Mouse (Mus musculus) limb, embryonic 15.5 days (tissue): ENCODE measurements around the gene Kirrel2. TPM values are rescaled to one million over a fixed set of nuclear protein-coding genes. Genes with fewer than 3 reads are reported as not detected.

ENCODE experiments used
- ATAC-seq: fragments of 200-750 bp; cut with Nextera tagmentation; 2 replicates; pipeline ENCODE4 v1.8.0; 2017; ENCODE audit warnings: low read depth, moderate TSS enrichment; ENCODE audit not compliant: insufficient number of reproducible peaks, low FRiP score, low TSS enrichment
- H3K27ac ChIP-seq: fragments of 300-500 bp; sonication (generic); 2 replicates; pipeline ENCODE4 v1.5.1; 2015; ENCODE audit warnings: moderate library complexity, mild to moderate bottlenecking, inconsistent platforms
- H3K27me3 ChIP-seq: fragments of 300-500 bp; sonication (generic); 2 replicates; pipeline ENCODE4 v1.6.1; 2015; ENCODE audit warnings: inconsistent platforms
- H3K36me3 ChIP-seq: fragments of 300-500 bp; sonication (generic); 2 replicates; pipeline ENCODE4 v1.6.1; 2015; ENCODE audit warnings: inconsistent platforms
- H3K4me1 ChIP-seq: fragments of 300-500 bp; sonication (generic); 2 replicates; pipeline ENCODE4 v1.6.1; 2015; ENCODE audit warnings: inconsistent platforms
- H3K4me2 ChIP-seq: fragments of 300-500 bp; sonication (generic); 2 replicates; pipeline ENCODE4 v1.6.1; 2015; ENCODE audit warnings: mild to moderate bottlenecking, inconsistent platforms
- H3K4me3 ChIP-seq: fragments of 300-500 bp; sonication (generic); 2 replicates; pipeline ENCODE4 v1.5.1; 2015; ENCODE audit warnings: mild to moderate bottlenecking, inconsistent platforms
- H3K9ac ChIP-seq: fragments of 300-500 bp; sonication (generic); 2 replicates; pipeline ENCODE4 v1.6.1; 2015; ENCODE audit warnings: inconsistent platforms
- H3K9me3 ChIP-seq: fragments of 300-500 bp; sonication (generic); 2 replicates; pipeline ENCODE4 v1.6.1; 2016; ENCODE audit warnings: inconsistent platforms
- WGBS: fragments of 180-500 bp; shearing (Covaris S2); methylation state at CpG from one replicate; pipeline ENCODE4 v1.1.7; 2015; 5-methylcytosine and 5-hydroxymethylcytosine counted together
- polyA plus RNA-seq: library from polyadenylated mRNA; unstranded; fragments of >200 nt; fragmentation: Nextera tagmentation; extraction: Ambion mirVana; gene quantifications from 2 replicates; pipeline ENCODE4 v1.2.1, GENCODE M21; 2015

Gene Kirrel2
- polyA plus RNA-seq, 1 experiment from 2014 or later: 0.04 TPM

GRCm38 (mm10) chr7:30408639-30409038 is 48.9 kb downstream of the Kirrel2 start:
- Histone ChIP-seq H3K27ac (no peak overlapping the region), H3K27me3 (no peaks in the 10 kb centered on the region), H3K9me3 (no peaks in the 10 kb centered on the region), H3K36me3 (no peaks in the 10 kb centered on the region), H3K4me1 (no peaks in the 10 kb centered on the region), H3K4me2 (no peak overlapping the region), H3K9ac (no peak overlapping the region), H3K4me3 (no peak overlapping the region)
- no peak for ATAC-seq
- WGBS: 75% methylated on average over 3 of the region's 3 CpGs

GRCm38 (mm10) chr7:30402343-30402742 is 55.1 kb downstream of the Kirrel2 start:
- Histone ChIP-seq H3K4me1 (no peaks in the 10 kb centered on the region), H3K27ac (no peak overlapping the region), H3K27me3 (no peaks in the 10 kb centered on the region), H3K36me3 (no peaks in the 10 kb centered on the region), H3K4me3 (no peak overlapping the region), H3K4me2 (no peak overlapping the region), H3K9me3 (no peaks in the 10 kb centered on the region), H3K9ac (no peak overlapping the region)
- no peak for ATAC-seq
- 65% methylated on average over 4 of the region's 4 CpGs for whole genome bisulfite sequencing

- Histone ChIP-seq H3K4me1 (no peaks in the 10 kb centered on the region), H3K27ac (no peak overlapping the region), H3K9me3 (no peaks in the 10 kb centered on the region), H3K36me3 (no peaks in the 10 kb centered on the region), H3K4me3 (no peak overlapping the region), H3K4me2 (no peak overlapping the region), H3K27me3 (no peaks in the 10 kb centered on the region), H3K9ac (no peak overlapping the region)
- ATAC-seq: no peak
- 56% methylated on average over 7 of the region's 7 CpGs for WGBS
Measured at GRCm38 (mm10) chr7:30399671-30400070, 57.8 kb downstream of the Kirrel2 start.

Other genes with a start within 250 kb of the Kirrel2 start
- gene Polr2i, start 225.7 kb downstream of the Kirrel2 start, polyA plus RNA-seq: 140 and 149 TPM in 2 replicates
- 175 and 188 TPM in 2 replicates for gene Tbcb, start 225.4 kb downstream of the Kirrel2 start, polyA plus RNA-seq
- gene Ovol3, start 222.0 kb downstream of the Kirrel2 start, polyA plus RNA-seq: 0.22 and 0.42 TPM in 2 replicates
- 0.26 and 0.78 TPM in 2 replicates for gene Thap8, start 177.6 kb downstream of the Kirrel2 start, polyA plus RNA-seq
- gene Wdr62, start 177.3 kb downstream of the Kirrel2 start, polyA plus RNA-seq: 6.0 and 6.2 TPM in 2 replicates
- 33.2 and 35.2 TPM in 2 replicates for gene Clip3, start 166.0 kb downstream of the Kirrel2 start, polyA plus RNA-seq
- gene Alkbh6, start 149.0 kb downstream of the Kirrel2 start, polyA plus RNA-seq: 80.8 and 82.0 TPM in 2 replicates
- 37.1 and 42.8 TPM in 2 replicates for gene Syne4, start 142.9 kb downstream of the Kirrel2 start, polyA plus RNA-seq
- 3.4 TPM in 1 of 2 replicates, not detected in the other for gene E130208F15Rik, start 135.9 kb downstream of the Kirrel2 start, polyA plus RNA-seq
- gene Sdhaf1, start 133.8 kb downstream of the Kirrel2 start, polyA plus RNA-seq: 13.7 and 18.8 TPM in 2 replicates
- 4.1 and 5.1 TPM in 2 replicates for gene Lrfn3, start 94.9 kb downstream of the Kirrel2 start, polyA plus RNA-seq
- 78.9 and 87.7 TPM in 2 replicates for gene Tyrobp, start 43.9 kb downstream of the Kirrel2 start, polyA plus RNA-seq
- 2.7 and 3.3 TPM in 2 replicates for gene Hcst, start 37.8 kb downstream of the Kirrel2 start, polyA plus RNA-seq
- 1.4 and 2.1 TPM in 2 replicates for gene Nfkbid, start 36.0 kb downstream of the Kirrel2 start, polyA plus RNA-seq
- gene Aplp1, start 12.2 kb downstream of the Kirrel2 start, polyA plus RNA-seq: 28.6 and 32.7 TPM in 2 replicates
- gene Nphs1, start 625 bp upstream of the Kirrel2 start, polyA plus RNA-seq: 0.07 TPM in 1 of 2 replicates, not detected in the other
- gene Prodh2, start 35.9 kb upstream of the Kirrel2 start, polyA plus RNA-seq: 0.18 TPM in 1 of 2 replicates, not detected in the other
- gene Arhgap33, start 77.4 kb upstream of the Kirrel2 start, polyA plus RNA-seq: 7.8 and 8.0 TPM in 2 replicates
- gene Hspb6, start 94.5 kb upstream of the Kirrel2 start, polyA plus RNA-seq: 17.6 and 29.4 TPM in 2 replicates
- 11.3 and 12.1 TPM in 2 replicates for gene Proser3, start 94.6 kb upstream of the Kirrel2 start, polyA plus RNA-seq
- gene Lin37, start 102.1 kb upstream of the Kirrel2 start, polyA plus RNA-seq: 37.9 and 49.4 TPM in 2 replicates
- gene U2af1l4, start 105.6 kb upstream of the Kirrel2 start, polyA plus RNA-seq: 83.0 and 85.3 TPM in 2 replicates
- 12.2 and 12.4 TPM in 2 replicates for gene Gm49396, start 105.7 kb upstream of the Kirrel2 start, polyA plus RNA-seq
- gene Psenen, start 105.9 kb upstream of the Kirrel2 start, polyA plus RNA-seq: 126 and 146 TPM in 2 replicates
- 3.0 and 3.5 TPM in 2 replicates for gene Igflr1, start 107.7 kb upstream of the Kirrel2 start, polyA plus RNA-seq
- gene Kmt2b, start 131.0 kb upstream of the Kirrel2 start, polyA plus RNA-seq: 7.3 and 8.1 TPM in 2 replicates
- 3.0 and 4.2 TPM in 2 replicates for gene Zbtb32, start 141.2 kb upstream of the Kirrel2 start, polyA plus RNA-seq
- 0.45 and 0.58 TPM in 2 replicates for gene Upk1a, start 155.2 kb upstream of the Kirrel2 start, polyA plus RNA-seq
- gene Cox6b1, start 168.5 kb upstream of the Kirrel2 start, polyA plus RNA-seq: 739 and 763 TPM in 2 replicates
- not detected in 2 replicates for gene Etv2, start 178.2 kb upstream of the Kirrel2 start, polyA plus RNA-seq
- gene Rbm42, start 192.6 kb upstream of the Kirrel2 start, polyA plus RNA-seq: 104 and 114 TPM in 2 replicates
- gene Haus5, start 207.3 kb upstream of the Kirrel2 start, polyA plus RNA-seq: 33.6 and 34.4 TPM in 2 replicates
- not detected in 2 replicates for gene Pmis2, start 213.9 kb upstream of the Kirrel2 start, polyA plus RNA-seq
- 1.1 and 1.4 TPM in 2 replicates for gene 2200002J24Rik, start 241.2 kb upstream of the Kirrel2 start, polyA plus RNA-seq